Mouse (Mus musculus) gastrocnemius, postnatal 36 days (tissue): ENCODE measurements around the gene Atp1a4. TPM values are rescaled to one million over a fixed set of nuclear protein-coding genes. Genes with fewer than 3 reads are reported as not detected.

ENCODE experiments used
- total RNA-seq, 2 experiments: library from RNA; stranded (reverse); gene quantifications; 2 replicates each; pipeline ENCODE4 v1.2.3; 2021

The Atp1a4 gene
- total RNA-seq, 2 experiments from 2014 or later = 0.51 to 0.72 TPM

Other genes starting within 250 kb of the Atp1a4 start
- gene Vangl2, start 230.0 kb downstream of the Atp1a4 start, total RNA-seq = 1 to 10 TPM; 1.4 TPM
- not detected for gene Nhlh1, start 200.8 kb downstream of the Atp1a4 start, total RNA-seq
- gene Copa, start 175.9 kb downstream of the Atp1a4 start, total RNA-seq = 10 to 100 TPM; 67.9 to 80.5 TPM
- gene Ncstn, start 175.6 kb downstream of the Atp1a4 start, total RNA-seq = 10 to 100 TPM; 25.1 to 28.8 TPM
- gene Pex19, start 131.7 kb downstream of the Atp1a4 start, total RNA-seq = 10 to 100 TPM; 73.9 to 77.5 TPM
- gene Dcaf8, start 110.3 kb downstream of the Atp1a4 start, total RNA-seq = 100 to 1,000 TPM; 165 to 181 TPM
- gene Pea15a, start 51.6 kb downstream of the Atp1a4 start, total RNA-seq = 10 to 100 TPM; 22.5 to 28.4 TPM
- gene Casq1, start 38.5 kb downstream of the Atp1a4 start, total RNA-seq = 1,000 to 10,000 TPM; 4,749 to 5,131 TPM
- gene Igsf8, start 3.2 kb upstream of the Atp1a4 start, total RNA-seq = 1 to 10 TPM; 8.4 to 9.8 TPM
- gene Atp1a2, start 39.6 kb upstream of the Atp1a4 start, total RNA-seq = 1,000 to 10,000 TPM in 1 of 2 experiments, 100 to 1,000 TPM in 1; 930 to 1,020 TPM
- not detected for gene Kcnj9, start 70.9 kb upstream of the Atp1a4 start, total RNA-seq
- gene Kcnj10, start 82.8 kb upstream of the Atp1a4 start, total RNA-seq = not detected
- 1 to 10 TPM; 3.3 to 4.0 TPM for gene Pigm, start 118.1 kb upstream of the Atp1a4 start, total RNA-seq
- under 1 TPM; 0.20 to 0.33 TPM for gene Slamf9, start 216.9 kb upstream of the Atp1a4 start, total RNA-seq
- under 1 TPM; 0.36 to 0.59 TPM for gene Igsf9, start 223.4 kb upstream of the Atp1a4 start, total RNA-seq
- 10 to 100 TPM; 20.4 to 23.5 TPM for gene Tagln2, start 241.6 kb upstream of the Atp1a4 start, total RNA-seq